Mouse (Mus musculus) megakaryocyte, embryonic 14.5 days (primary cell): ENCODE results near the gene Mrpl57. TPM values are rescaled to one million over a fixed set of nuclear protein-coding genes. Genes with fewer than 3 reads are reported as not detected.
"Not testable (repeated sequence)": the region's sequence is repeated elsewhere in the genome, so short reads cannot be mapped to it uniquely, and the experiment has no call there.

Experiments
- H3K27me3 ChIP-seq: replicated peaks from 2 replicates; pipeline ENCODE3; 2012; ENCODE audit warnings: inconsistent platforms
- H3K36me3 ChIP-seq: replicated peaks from 2 replicates; pipeline ENCODE3; 2012; ENCODE audit warnings: low read length, inconsistent platforms, mixed read lengths
- H3K4me1 ChIP-seq: 2 replicates; pipeline ENCODE4 v1.6.1; 2012; ENCODE audit warnings: inconsistent platforms
- H3K4me3 ChIP-seq: replicated peaks from 2 replicates; pipeline ENCODE3; 2012; ENCODE audit warnings: moderate library complexity, mild to moderate bottlenecking, inconsistent platforms
- H3K9me3 ChIP-seq: 2 replicates; pipeline ENCODE4 v1.6.1; 2012; ENCODE audit warnings: inconsistent platforms
- FLI1 ChIP-seq: IDR thresholded peaks from 2 replicates; pipeline ENCODE4 v1.6.1; 2012; ENCODE audit warnings: low read length, inconsistent platforms, mixed read lengths
- GATA1 ChIP-seq: IDR thresholded peaks from 3 replicates; pipeline ENCODE4 v1.6.1; 2012; ENCODE audit warnings: mixed read lengths, low read length, inconsistent platforms, borderline replicate concordance
- polyA plus RNA-seq: library from polyadenylated mRNA; stranded (reverse); fragments of >175 nt; gene quantifications from 2 replicates; pipeline ENCODE4 v1.2.3, GENCODE M21; 2012; ENCODE audit warnings: low replicate concordance; ENCODE audit not compliant: insufficient read depth

Mrpl57 gene
- polyA plus RNA-seq, 1 experiment: 416 TPM

DNA sequence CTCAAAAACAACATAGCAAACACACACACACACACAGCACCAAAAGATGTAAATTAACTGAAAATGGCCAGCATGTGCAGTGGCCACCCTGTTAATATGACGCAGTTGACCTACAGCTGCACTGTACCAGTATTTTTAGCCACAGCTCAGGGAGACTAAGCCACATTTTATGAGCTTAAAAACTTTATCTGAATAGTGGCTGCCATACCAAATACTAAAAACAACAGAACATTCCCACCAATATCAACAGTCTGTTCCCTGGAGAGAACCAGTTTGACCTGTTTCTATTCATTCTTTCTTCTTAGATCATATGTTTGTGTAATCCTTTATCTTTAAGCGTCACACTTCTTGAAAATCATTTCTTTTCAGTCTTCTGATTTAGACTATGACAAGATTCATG is 15.1 kb upstream of the Mrpl57 start:
- H3K9me3 ChIP-seq: no peaks in the 10 kb centered on the region
- no peaks in the 10 kb centered on the region for H3K27me3 ChIP-seq
- H3K36me3 ChIP-seq: peaks cover 91% of the 10 kb centered on the region
- no peak overlapping the region for H3K4me3 ChIP-seq
- TF ChIP-seq FLI1 (no peak), GATA1 (no peak)
- peaks cover 28% of the 10 kb centered on the region for H3K4me1 ChIP-seq

DNA sequence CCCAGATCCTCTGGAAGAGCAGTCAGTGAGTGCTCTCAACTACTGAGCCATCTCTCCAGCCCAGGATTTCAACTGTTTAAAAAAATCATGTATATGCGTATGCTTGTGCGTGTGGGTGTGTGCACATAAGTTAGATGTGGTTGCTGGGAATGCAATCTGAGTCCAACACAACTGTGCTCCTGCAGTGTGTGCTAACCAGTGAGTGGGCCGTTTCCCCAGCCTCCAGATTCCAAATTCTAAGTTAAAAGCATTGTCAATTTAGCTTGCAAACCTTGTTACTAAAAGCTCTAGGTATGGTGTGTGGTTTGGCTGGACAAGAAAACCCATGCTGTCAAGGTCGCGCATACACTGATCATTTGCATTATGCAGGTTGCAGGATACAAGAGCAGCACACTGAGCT is 14.2 kb upstream of the Mrpl57 start:
- Histone ChIP-seq H3K27me3 (no peaks in the 10 kb centered on the region), H3K36me3 (peaks cover 91% of the 10 kb centered on the region), H3K4me1 (peaks cover 28% of the 10 kb centered on the region), H3K9me3 (no peaks in the 10 kb centered on the region), H3K4me3 (no peak overlapping the region)
- no peak for TF ChIP-seq FLI1
- TF ChIP-seq GATA1: no peak

DNA sequence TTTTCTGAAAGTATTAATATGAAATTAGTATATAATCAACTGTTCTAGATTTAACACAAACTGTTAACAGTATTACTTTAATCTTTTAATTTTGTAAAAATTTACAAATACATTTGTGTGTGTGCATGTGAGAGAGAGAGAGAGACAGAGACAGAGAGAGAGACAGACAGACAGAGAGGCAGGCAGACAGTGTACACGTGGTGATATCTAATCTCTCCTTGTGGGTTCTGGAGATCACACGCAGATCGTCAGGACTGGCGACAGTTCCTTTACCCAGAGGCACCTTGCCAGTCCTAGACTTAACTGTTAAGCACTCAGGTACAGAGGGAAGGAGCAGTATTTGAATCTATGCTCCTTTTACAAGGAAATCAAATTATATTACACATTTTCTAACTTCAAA is 5.2 kb upstream of the Mrpl57 start:
- H3K9me3 ChIP-seq: no peaks in the 10 kb centered on the region
- no peak for TF ChIP-seq FLI1
- TF ChIP-seq GATA1: no peak
- H3K27me3 ChIP-seq: no peaks in the 10 kb centered on the region
- H3K4me3 ChIP-seq: no peak overlapping the region
- peaks cover 75% of the 10 kb centered on the region for H3K36me3 ChIP-seq
- H3K4me1 ChIP-seq: peaks cover 22% of the 10 kb centered on the region

DNA sequence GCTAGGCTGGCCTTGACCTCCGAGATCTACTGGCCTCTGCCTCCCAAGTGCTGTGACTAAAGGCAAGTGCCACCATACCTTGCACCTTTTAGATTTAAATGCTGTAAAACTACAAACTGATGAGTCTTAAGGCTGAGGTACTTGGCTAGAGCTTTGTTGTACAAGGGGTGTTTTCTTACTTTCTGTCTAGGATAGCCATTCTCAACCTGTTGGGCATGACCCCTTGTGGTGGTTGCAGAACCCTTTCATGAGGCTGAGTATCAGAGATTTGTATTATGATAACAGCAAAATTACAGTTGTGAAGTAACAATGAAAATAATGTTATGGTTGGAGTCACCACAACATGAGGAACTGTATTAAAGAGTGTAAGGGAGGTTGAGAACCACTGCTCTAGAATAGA is 1.2 kb downstream of the Mrpl57 start:
- Histone ChIP-seq H3K27me3 (no peaks in the 10 kb centered on the region), H3K4me3 (peak overlapping the region; percentile 99), H3K4me1 (peaks cover 42% of the 10 kb centered on the region), H3K9me3 (no peaks in the 10 kb centered on the region), H3K36me3 (peaks cover 35% of the 10 kb centered on the region)
- no peak for TF ChIP-seq FLI1
- no peak for TF ChIP-seq GATA1

DNA sequence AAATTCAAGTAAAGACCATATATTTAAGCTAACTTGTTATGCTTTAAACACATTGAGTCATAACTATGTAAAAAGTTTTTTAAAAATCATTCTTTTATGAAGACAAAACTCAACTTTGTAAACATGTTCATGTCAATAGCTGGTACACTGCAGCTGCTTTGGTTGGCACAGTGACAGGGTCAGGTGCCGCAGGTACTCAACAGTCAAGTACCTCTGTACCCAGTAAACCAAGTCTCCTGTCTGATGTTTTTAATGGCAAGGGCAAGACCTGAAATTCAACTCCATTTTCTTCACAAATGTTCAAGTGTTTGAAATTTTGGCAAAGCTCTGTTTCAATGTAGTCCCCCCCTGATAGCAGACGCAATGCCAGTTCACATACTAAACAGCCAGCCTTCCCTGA is 7.5 kb downstream of the Mrpl57 start:
- TF ChIP-seq GATA1 (no peak), FLI1 (no peak)
- Histone ChIP-seq H3K9me3 (no peaks in the 10 kb centered on the region), H3K4me1 (peaks cover 42% of the 10 kb centered on the region), H3K4me3 (no peak overlapping the region), H3K27me3 (no peaks in the 10 kb centered on the region), H3K36me3 (peaks cover 65% of the 10 kb centered on the region)

DNA sequence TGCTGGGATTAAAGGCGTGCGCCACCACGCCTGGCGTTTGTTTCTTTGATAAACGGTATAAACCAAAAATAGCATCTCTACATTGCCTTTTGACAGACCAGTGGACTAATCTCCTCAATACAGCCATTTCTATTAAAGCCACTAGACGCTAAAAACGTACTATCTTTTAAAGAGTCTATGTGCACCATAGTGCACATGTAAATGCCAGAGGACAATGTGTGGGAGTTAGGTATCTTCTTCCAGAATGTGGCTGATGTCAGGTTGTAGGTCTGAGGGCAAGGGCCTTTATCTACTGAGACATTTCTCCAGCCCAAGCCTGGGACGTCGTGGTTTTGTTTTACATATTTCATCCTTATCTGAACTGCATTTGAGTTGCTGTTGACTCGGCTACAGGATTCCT is 9.1 kb downstream of the Mrpl57 start:
- peaks cover 33% of the 10 kb centered on the region for H3K4me1 ChIP-seq
- H3K4me3 ChIP-seq: peak overlapping the region; percentile 24
- H3K9me3 ChIP-seq: no peaks in the 10 kb centered on the region
- TF ChIP-seq FLI1 (no peak), GATA1 (no peak)
- H3K27me3 ChIP-seq: no peaks in the 10 kb centered on the region
- H3K36me3 ChIP-seq: peaks cover 63% of the 10 kb centered on the region

DNA sequence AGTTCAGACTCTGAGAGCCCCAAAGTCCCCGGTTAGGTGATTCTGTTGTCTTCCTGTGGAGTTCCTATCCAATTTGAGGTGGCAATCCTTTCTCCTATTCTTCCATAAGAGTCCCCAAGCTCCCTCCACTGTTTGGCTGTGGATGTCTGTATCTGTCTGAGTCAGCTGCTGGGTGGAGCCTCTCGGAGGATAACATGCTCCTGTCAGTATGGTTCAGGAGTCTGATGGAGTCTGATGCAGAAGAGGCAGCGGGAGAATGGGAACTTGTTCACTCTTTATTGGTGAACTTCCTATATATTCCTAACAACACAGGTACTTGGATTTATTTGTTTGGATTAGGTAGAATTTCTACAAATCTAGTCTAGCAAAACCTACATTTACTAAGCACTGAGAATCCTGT is 18.5 kb downstream of the Mrpl57 start:
- Histone ChIP-seq H3K9me3 (no peaks in the 10 kb centered on the region), H3K4me3 (no peak overlapping the region), H3K36me3 (peaks cover 64% of the 10 kb centered on the region), H3K27me3 (no peaks in the 10 kb centered on the region), H3K4me1 (peaks cover 11% of the 10 kb centered on the region)
- TF ChIP-seq FLI1 (no peak), GATA1 (no peak)

DNA sequence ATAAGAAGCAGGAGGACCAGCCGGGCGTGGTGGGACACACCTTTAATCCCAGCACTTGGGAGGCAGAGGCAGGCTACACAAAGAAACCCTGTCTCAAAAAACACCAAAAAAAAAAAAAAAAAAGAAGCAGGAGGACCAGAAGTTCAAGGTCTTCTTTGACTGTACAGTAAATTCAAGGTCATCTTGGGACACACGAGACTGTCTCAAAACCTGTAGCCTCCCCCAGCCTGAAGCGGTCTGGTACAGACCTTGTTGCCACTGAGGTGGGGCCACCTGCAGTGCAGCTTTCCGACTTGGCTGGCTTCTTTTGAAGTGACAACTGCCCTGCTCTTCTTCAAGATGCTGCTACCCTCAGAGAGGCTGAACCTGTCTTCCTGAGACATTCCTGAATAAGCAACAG is 22.0 kb downstream of the Mrpl57 start:
- Histone ChIP-seq H3K36me3 (peaks cover 52% of the 10 kb centered on the region), H3K4me1 (peaks cover 31% of the 10 kb centered on the region)
- H3K27me3 ChIP-seq, H3K9me3 ChIP-seq, H3K4me3 ChIP-seq: not testable (repeated sequence)

DNA sequence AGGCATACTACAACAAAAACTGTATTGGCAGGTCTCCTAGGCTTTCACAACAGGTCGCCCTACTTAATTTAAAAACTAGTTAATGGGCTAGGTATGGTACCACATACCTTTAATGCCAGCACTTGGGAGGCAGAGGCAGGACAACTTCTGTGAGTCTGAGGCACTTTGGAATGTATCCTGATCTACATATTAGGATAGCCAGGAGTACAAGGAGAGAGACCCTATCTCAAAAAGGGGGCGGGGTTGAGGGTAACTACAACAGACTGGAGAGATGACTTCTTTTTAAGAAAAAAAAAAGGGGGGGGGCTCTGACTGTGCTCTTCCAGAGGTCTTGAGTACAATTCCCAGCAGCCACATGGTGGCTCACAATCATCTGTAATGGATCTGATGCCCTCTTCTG is 22.6 kb downstream of the Mrpl57 start:
- Histone ChIP-seq H3K36me3 (peaks cover 53% of the 10 kb centered on the region), H3K9me3 (no peaks in the 10 kb centered on the region), H3K4me3 (no peak overlapping the region), H3K4me1 (peaks cover 36% of the 10 kb centered on the region), H3K27me3 (no peaks in the 10 kb centered on the region)
- no peak for TF ChIP-seq GATA1

DNA sequence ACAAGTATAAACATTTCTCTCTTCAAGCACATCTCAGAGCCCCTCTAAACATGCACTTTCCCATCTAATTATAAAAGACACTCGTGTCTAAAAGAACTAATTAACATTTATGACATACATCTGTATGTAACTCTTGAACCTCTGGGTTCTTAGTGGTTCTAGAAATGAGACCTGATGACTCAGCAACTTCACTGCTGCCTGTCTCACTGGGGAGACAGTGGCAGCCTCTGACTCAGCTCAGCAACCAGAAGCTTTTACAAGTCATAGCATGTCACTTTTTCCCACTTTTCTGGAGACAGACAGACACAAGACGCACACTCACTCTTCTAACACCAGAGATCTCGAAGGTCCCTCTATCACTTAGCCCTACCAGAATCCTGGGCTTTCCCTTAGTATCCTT is 24.3 kb downstream of the Mrpl57 start:
- Histone ChIP-seq H3K27me3 (no peaks in the 10 kb centered on the region), H3K9me3 (no peaks in the 10 kb centered on the region), H3K4me1 (peaks cover 39% of the 10 kb centered on the region), H3K36me3 (peaks cover 40% of the 10 kb centered on the region), H3K4me3 (no peak overlapping the region)
- TF ChIP-seq FLI1 (no peak), GATA1 (no peak)

DNA sequence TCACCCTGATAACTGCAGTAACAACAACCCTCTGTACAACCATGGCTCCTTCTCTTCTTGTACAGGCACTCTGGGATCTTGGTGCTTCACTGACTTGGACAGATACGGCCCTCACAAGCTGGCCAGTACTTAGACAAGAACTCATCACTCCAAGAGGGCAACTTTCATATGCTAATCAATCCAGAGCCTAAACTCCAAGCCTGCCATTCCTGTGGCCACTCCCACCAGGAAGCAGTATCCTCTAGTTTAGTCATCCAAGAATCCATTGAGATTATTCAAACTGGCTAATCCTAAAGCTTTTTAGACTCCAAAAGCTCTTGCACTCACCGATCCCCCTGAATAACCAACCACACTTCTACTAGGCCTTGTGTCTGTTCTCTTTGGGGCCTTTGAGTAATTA is 26.9 kb downstream of the Mrpl57 start:
- no peak for TF ChIP-seq GATA1
- TF ChIP-seq FLI1: no peak
- H3K4me1 ChIP-seq: peaks cover 46% of the 10 kb centered on the region
- peaks cover 37% of the 10 kb centered on the region for H3K36me3 ChIP-seq
- H3K9me3 ChIP-seq: no peaks in the 10 kb centered on the region
- no peak overlapping the region for H3K4me3 ChIP-seq
- no peaks in the 10 kb centered on the region for H3K27me3 ChIP-seq

DNA sequence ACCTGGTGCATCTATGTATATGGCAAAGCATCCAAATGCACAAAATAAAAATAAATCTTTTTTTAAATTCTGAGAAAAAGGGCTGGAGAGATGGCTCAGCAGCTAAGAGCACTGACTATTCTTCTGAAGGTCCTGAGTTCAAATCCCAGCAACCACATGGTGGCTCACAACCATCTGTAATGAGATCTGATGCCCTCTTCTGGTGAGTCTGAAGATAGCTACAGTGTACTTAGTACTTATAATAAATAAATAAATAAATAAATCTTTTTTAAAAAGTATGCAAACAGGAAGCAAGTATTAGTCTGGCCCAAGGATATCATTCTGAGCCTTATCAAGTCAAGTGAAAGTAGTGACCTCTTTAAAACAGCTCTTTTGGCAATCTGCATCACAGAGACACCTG is 30.0 kb downstream of the Mrpl57 start:
- Histone ChIP-seq H3K4me1 (peaks cover 55% of the 10 kb centered on the region), H3K36me3 (peaks cover 52% of the 10 kb centered on the region)
- not testable (repeated sequence) for H3K9me3 ChIP-seq, H3K4me3 ChIP-seq, H3K27me3 ChIP-seq
